Mouse (Mus musculus) hindbrain, embryonic 11.5 days (tissue): ENCODE results near the gene Mlph. TPM values are rescaled to one million over a fixed set of nuclear protein-coding genes. Genes with fewer than 3 reads are reported as not detected.
A peak's percentile ranks its signal among the peaks of the same experiment; 100 is the strongest.

Experiments
- ATAC-seq: fragments of 200-750 bp; cut with Nextera tagmentation; 2 replicates; pipeline ENCODE4 v1.8.0; 2017; ENCODE audit warnings: mild to moderate bottlenecking, moderate TSS enrichment, moderate library complexity; ENCODE audit not compliant: low FRiP score
- DNase-seq: peaks from one replicate; pipeline ENCODE4 v3.0.0-alpha.2; 2015; ENCODE audit warnings: low spot score
- H3K27ac ChIP-seq: fragments of 300-500 bp; sonication (generic); 2 replicates; pipeline ENCODE4 v1.5.1; 2014; ENCODE audit warnings: mild to moderate bottlenecking, low read depth, low read length
- H3K27me3 ChIP-seq: fragments of 300-500 bp; sonication (generic); 2 replicates; pipeline ENCODE4 v1.6.1; 2014; ENCODE audit warnings: mild to moderate bottlenecking, low read length, moderate library complexity, mixed read lengths; ENCODE audit not compliant: control insufficient read depth, insufficient read depth
- H3K36me3 ChIP-seq: fragments of 300-500 bp; sonication (generic); 2 replicates; pipeline ENCODE4 v1.6.1; 2014; ENCODE audit warnings: mild to moderate bottlenecking, low read length, moderate library complexity, mixed read lengths; ENCODE audit not compliant: control insufficient read depth, insufficient read depth
- H3K4me1 ChIP-seq: fragments of 300-500 bp; sonication (generic); replicated peaks from 2 replicates; pipeline ENCODE4 v1.6.1; 2014; ENCODE audit warnings: low read length, mixed read lengths; ENCODE audit not compliant: control insufficient read depth, insufficient read depth
- H3K4me2 ChIP-seq: fragments of 300-500 bp; sonication (generic); replicated peaks from 2 replicates; pipeline ENCODE4 v1.6.1; 2014; ENCODE audit warnings: mild to moderate bottlenecking, low read depth, low read length
- H3K4me3 ChIP-seq: fragments of 300-500 bp; sonication (generic); 2 replicates; pipeline ENCODE4 v1.5.1; 2014; ENCODE audit warnings: low read depth, low read length
- H3K9ac ChIP-seq: fragments of 300-500 bp; sonication (generic); 2 replicates; pipeline ENCODE4 v1.6.1; 2014; ENCODE audit warnings: low read depth, low read length
- H3K9me3 ChIP-seq: fragments of 300-500 bp; sonication (generic); 2 replicates; pipeline ENCODE4 v1.6.1; 2016; ENCODE audit warnings: low read length; ENCODE audit not compliant: control insufficient read depth
- WGBS: fragments of 180-500 bp; shearing (Covaris S2); extraction: QIAGEN DNeasy Blood & Tissue Kit; methylation state at CpG from one replicate; pipeline ENCODE4 v1.1.7; 2014; 5-methylcytosine and 5-hydroxymethylcytosine counted together
- polyA plus RNA-seq: library from polyadenylated mRNA; unstranded; fragments of >200 nt; fragmentation: Nextera tagmentation; extraction: Ambion mirVana; gene quantifications from 2 replicates; pipeline ENCODE4 v1.2.1, GENCODE M21; 2014

Gene Mlph
- polyA plus RNA-seq, 1 experiment from 2014 or later, result not detected

- 97% methylated on average over 4 of the region's 4 CpGs for WGBS
- Histone ChIP-seq H3K36me3 (no peaks in the 10 kb centered on the region), H3K4me1 (peaks cover 3% of the 10 kb centered on the region; the same call in 1 of the 2 replicates), H3K27ac (no peak overlapping the region), H3K9ac (no peak overlapping the region), H3K27me3 (no peaks in the 10 kb centered on the region), H3K9me3 (no peaks in the 10 kb centered on the region), H3K4me3 (no peak overlapping the region), H3K4me2 (no peak overlapping the region)
- no peak for ATAC-seq
- DNase-seq, result no peak
Measured at GRCm38 (mm10) chr1:90926030-90926429, 11.1 kb downstream of the Mlph start.

GRCm38 (mm10) chr1:90927308-90927707 lies 12.4 kb downstream of the Mlph start:
- Histone ChIP-seq H3K4me2 (no peak overlapping the region), H3K4me1 (peaks cover 3% of the 10 kb centered on the region; the same call in 1 of the 2 replicates), H3K4me3 (no peak overlapping the region), H3K27me3 (no peaks in the 10 kb centered on the region), H3K27ac (no peak overlapping the region), H3K36me3 (no peaks in the 10 kb centered on the region), H3K9me3 (no peaks in the 10 kb centered on the region), H3K9ac (no peak overlapping the region)
- 61% methylated on average over 15 of the region's 15 CpGs for WGBS
- ATAC-seq, result no peak
- peak; percentile 4 for DNase-seq

- ATAC-seq, result no peak
Measured at GRCm38 (mm10) chr1:90927929-90928574, 13.2 kb downstream of the Mlph start.

GRCm38 (mm10) chr1:90928575-90928934 lies 13.7 kb downstream of the Mlph start:
- H3K4me1 ChIP-seq, result peaks cover 3% of the 10 kb centered on the region; the same call in 1 of the 2 replicates
- H3K4me2 ChIP-seq, result peak overlapping the region; percentile 42
- DNase-seq (peak; percentile 89), ATAC-seq (no peak)
- no peak overlapping the region for H3K27ac ChIP-seq
- H3K4me3 ChIP-seq, result no peak overlapping the region
- H3K9ac ChIP-seq, result no peak overlapping the region
- 8% methylated on average over 6 of the region's 6 CpGs for WGBS
- no peaks in the 10 kb centered on the region for H3K9me3 ChIP-seq
- no peaks in the 10 kb centered on the region for H3K36me3 ChIP-seq
- no peaks in the 10 kb centered on the region for H3K27me3 ChIP-seq

More at GRCm38 (mm10) chr1:90927929-90928574, 13.2 kb downstream of the Mlph start:
- WGBS, result 1% methylated on average over 23 of the region's 23 CpGs
- peaks cover 3% of the 10 kb centered on the region; the same call in 1 of the 2 replicates for H3K4me1 ChIP-seq
- no peaks in the 10 kb centered on the region for H3K27me3 ChIP-seq
- no peaks in the 10 kb centered on the region for H3K36me3 ChIP-seq
- H3K4me3 ChIP-seq, result peak overlapping the region; percentile 19; the same call in 1 of the 2 replicates
- peak overlapping the region; percentile 42 for H3K4me2 ChIP-seq
- H3K27ac ChIP-seq, result no peak overlapping the region
- H3K9ac ChIP-seq, result no peak overlapping the region
- no peaks in the 10 kb centered on the region for H3K9me3 ChIP-seq
- peak; percentile 25 for DNase-seq

- H3K36me3 ChIP-seq, result no peaks in the 10 kb centered on the region
- 83% methylated on average over 5 of the region's 5 CpGs for WGBS
- ATAC-seq (no peak), DNase-seq (no peak)
- H3K9ac ChIP-seq, result no peak overlapping the region
- no peak overlapping the region for H3K27ac ChIP-seq
- no peak overlapping the region for H3K4me2 ChIP-seq
- no peak overlapping the region for H3K4me3 ChIP-seq
- peaks cover 2% of the 10 kb centered on the region; the same call in 1 of the 2 replicates for H3K4me1 ChIP-seq
- H3K27me3 ChIP-seq, result no peaks in the 10 kb centered on the region
- H3K9me3 ChIP-seq, result no peaks in the 10 kb centered on the region
Measured at GRCm38 (mm10) chr1:90933001-90933400, 18.1 kb downstream of the Mlph start.

GRCm38 (mm10) chr1:90936990-90937389 lies 22.1 kb downstream of the Mlph start:
- no peak for ATAC-seq
- no peaks in the 10 kb centered on the region for H3K27me3 ChIP-seq
- no peak overlapping the region for H3K4me2 ChIP-seq
- no peaks in the 10 kb centered on the region for H3K36me3 ChIP-seq
- H3K4me3 ChIP-seq, result no peak overlapping the region
- no peak for DNase-seq
- no peaks in the 10 kb centered on the region for H3K4me1 ChIP-seq
- H3K9ac ChIP-seq, result no peak overlapping the region
- no peaks in the 10 kb centered on the region for H3K9me3 ChIP-seq
- 80% methylated on average over 9 of the region's 9 CpGs for WGBS
- no peak overlapping the region for H3K27ac ChIP-seq

GRCm38 (mm10) chr1:90939980-90940379 lies 25.1 kb downstream of the Mlph start:
- no peak for DNase-seq
- Histone ChIP-seq H3K36me3 (no peaks in the 10 kb centered on the region), H3K27me3 (no peaks in the 10 kb centered on the region), H3K9ac (no peak overlapping the region), H3K4me3 (no peak overlapping the region), H3K27ac (no peak overlapping the region), H3K4me1 (no peaks in the 10 kb centered on the region), H3K4me2 (no peak overlapping the region), H3K9me3 (no peaks in the 10 kb centered on the region)
- no peak for ATAC-seq
- 81% methylated on average over 4 of the region's 4 CpGs for WGBS

- no peaks in the 10 kb centered on the region for H3K27me3 ChIP-seq
- H3K4me1 ChIP-seq, result no peaks in the 10 kb centered on the region
- no peaks in the 10 kb centered on the region for H3K36me3 ChIP-seq
- H3K4me2 ChIP-seq, result no peak overlapping the region
- ATAC-seq (no peak), DNase-seq (peak; percentile 40)
- H3K4me3 ChIP-seq, result no peak overlapping the region
- WGBS, result 52% methylated on average over 10 of the region's 10 CpGs
- no peak overlapping the region for H3K27ac ChIP-seq
- no peaks in the 10 kb centered on the region for H3K9me3 ChIP-seq
- H3K9ac ChIP-seq, result no peak overlapping the region
Measured at GRCm38 (mm10) chr1:90945171-90945570, 30.3 kb downstream of the Mlph start.

- H3K36me3 ChIP-seq, result no peaks in the 10 kb centered on the region
- H3K27ac ChIP-seq, result no peak overlapping the region
- ATAC-seq (no peak), DNase-seq (no peak)
- WGBS, result 73% methylated on average over 2 of the region's 2 CpGs
- H3K4me1 ChIP-seq, result no peaks in the 10 kb centered on the region
- H3K9me3 ChIP-seq, result no peaks in the 10 kb centered on the region
- no peak overlapping the region for H3K4me2 ChIP-seq
- no peak overlapping the region for H3K9ac ChIP-seq
- H3K4me3 ChIP-seq, result no peak overlapping the region
- no peaks in the 10 kb centered on the region for H3K27me3 ChIP-seq
Measured at GRCm38 (mm10) chr1:90947252-90947651, 32.4 kb downstream of the Mlph start.
